Mouse (Mus musculus) hematopoietic stem cell, adult 5-6 weeks (primary cell): ENCODE results near the gene Dthd1. TPM values are rescaled to one million over a fixed set of nuclear protein-coding genes. Genes with fewer than 3 reads are reported as not detected.

Experiments used
- ATAC-seq, 2 experiments: fragments of 125-278 bp in 1 of 2; replicated peaks in 1 of 2; 2 replicates each; pipeline ENCODE4 v1.8.0; 2016 to 2017; ENCODE audit warnings: inconsistent platforms in 2 of 2, mild to moderate bottlenecking in 2 of 2, moderate number of reproducible peaks in 2 of 2, low read depth in 1 of 2, moderate TSS enrichment in 1 of 2; ENCODE audit not compliant: low FRiP score in 2 of 2, poor library complexity in 2 of 2, severe bottlenecking in 2 of 2, insufficient read depth in 1 of 2, low TSS enrichment in 1 of 2
- total RNA-seq: library from RNA; stranded (forward); fragments of 172-1452, 232-1000 nt; gene quantifications from 2 replicates; pipeline ENCODE4 v1.2.3, GENCODE M21; 2017

The Dthd1 gene
- total RNA-seq, 1 experiment from 2014 or later = not detected

DNA sequence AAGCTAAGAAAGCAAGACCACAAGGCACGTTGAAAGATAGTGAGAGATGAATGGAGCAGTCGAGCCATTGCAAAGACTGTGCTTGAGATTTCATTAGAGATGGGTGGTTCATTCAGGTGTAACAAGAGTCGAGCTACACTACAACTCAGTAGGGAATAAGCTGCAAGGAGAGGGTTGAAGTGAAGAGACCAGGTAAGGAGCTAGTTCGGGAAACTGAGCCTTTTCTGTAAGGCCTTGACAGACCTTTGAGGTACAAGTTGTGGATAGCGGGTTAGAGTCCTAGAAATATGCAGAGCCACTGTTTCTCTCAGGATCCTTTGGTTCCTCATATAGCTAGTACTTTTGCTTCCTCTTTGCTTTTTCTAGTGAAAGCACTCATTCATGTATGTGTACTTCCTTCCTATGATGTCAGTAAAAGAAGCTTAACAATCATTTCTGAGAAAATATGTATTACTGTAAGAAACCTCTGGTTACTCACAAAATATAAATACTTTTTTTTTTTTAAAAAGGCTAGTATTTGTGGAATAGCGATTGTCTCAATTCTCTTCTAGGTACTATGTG is 33.0 kb downstream of the Dthd1 start:
- ATAC-seq = peak; percentile 77 to 82

DNA sequence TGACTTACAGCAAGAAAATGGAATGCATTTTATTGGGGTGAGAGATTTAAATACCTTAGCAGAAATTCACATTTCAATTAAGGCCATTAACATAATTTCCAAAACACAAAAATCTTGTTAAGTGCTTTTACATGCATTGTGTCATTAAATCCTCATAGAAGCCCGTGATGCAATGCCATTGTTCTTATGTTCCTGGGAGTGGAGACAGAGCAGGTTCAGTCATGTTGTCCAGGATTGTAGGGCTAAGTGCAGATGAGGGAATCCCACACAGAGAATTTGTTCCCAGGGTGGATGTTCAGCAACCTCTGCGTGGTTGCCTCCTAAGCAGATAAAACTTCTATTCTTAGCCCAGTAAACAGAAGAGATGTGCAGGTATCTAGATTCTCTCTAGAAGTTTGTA is 37.7 kb downstream of the Dthd1 start:
- ATAC-seq = no peak

DNA sequence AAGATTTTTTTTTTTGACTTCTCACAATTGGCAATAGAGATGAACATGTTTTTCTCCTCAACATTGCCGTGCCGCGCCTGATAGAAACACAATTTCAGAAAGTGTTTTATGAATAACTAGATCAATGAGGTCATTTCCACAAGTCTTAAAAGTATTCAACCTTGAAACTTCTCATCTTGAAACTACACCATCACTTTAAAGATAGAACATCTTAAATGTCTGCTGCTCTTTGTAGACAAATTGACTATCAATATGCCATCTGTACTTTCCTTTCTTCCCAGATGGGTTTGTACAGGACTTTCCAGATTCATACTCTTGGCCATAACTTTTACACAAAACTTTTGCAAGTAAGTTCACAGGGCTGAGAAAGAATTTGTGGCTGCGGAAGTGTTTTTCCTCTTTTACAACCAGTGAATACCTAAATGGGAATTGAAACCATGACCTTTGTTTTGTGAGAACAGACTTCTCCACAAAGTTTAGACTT is 40.8 kb downstream of the Dthd1 start:
- no peak for ATAC-seq

DNA sequence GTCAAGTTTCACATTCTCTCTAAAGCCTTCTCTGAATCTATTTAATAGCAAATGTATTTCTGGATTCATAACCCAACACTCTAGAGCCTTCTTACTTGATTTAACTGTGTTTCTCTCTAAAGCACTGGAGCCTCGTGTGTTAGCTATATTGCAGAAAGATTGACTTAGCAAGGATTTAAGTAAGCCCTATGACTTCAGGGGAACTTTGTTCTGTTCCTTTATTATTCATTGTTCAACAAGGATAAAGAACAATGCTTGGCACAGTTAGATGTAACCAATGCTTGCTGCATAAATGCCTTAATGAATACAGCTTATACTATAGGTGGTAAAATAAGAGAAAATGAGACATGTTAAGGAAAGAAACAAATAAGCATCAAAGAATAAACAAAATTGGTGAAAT is 43.9 kb downstream of the Dthd1 start:
- ATAC-seq = no peak

DNA sequence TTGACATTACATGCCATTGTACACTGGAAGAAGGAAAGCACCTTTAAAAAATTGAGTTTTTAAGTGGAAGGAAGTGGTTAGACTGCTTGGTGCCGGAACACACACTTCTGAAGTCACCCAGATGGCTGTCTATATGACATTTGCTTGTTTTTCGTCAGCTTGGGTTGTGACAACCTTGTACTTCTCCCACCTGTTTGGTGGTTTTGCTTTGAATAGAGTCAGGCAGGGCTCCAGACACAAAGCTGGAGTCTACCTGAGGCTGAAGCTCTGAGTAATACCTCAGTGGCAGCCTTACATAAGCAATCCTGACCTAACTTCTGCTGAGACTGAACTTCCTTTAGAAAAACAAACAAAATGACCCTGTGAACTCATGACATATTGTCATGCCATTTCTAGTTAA is 44.7 kb downstream of the Dthd1 start:
- ATAC-seq = peak; percentile 81 to 93

DNA sequence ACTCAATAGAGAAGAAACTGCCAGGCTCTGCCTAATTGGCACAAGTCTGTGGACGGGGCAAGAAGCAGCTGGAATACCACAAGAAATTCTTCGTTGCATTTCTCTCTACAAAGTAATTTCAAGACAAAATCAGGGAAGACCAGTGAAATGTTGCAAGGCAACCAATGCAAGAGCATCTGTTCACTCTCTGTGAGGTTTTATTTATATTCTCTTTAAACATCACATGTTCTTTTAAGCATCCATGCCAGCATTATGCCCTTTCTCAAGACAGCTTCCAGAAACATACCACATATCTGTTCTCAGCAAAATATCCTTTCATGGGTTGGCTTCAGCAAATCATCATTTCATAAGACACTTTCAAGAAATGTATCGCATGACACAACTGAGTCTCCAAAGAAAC is 50.7 kb downstream of the Dthd1 start:
- ATAC-seq = no peak

DNA sequence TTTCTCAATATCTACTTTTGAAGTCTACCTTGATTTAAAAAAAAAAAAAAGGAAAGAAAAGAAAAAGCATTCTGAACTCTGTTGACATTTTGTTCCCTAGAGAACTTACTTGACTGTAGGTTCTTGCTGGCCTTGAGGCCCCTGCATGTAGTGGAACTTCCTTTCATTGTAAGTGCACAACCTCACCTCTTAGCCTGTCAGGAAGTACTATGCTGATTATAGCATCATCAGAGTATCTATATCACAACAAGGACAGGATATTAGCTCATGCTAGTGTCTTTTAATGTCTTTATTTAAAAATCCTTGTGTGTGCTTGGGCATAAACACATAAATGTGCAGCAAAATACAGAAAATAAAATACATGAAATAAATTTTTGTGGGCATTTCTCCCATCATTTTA is 53.4 kb downstream of the Dthd1 start:
- ATAC-seq = no peak

DNA sequence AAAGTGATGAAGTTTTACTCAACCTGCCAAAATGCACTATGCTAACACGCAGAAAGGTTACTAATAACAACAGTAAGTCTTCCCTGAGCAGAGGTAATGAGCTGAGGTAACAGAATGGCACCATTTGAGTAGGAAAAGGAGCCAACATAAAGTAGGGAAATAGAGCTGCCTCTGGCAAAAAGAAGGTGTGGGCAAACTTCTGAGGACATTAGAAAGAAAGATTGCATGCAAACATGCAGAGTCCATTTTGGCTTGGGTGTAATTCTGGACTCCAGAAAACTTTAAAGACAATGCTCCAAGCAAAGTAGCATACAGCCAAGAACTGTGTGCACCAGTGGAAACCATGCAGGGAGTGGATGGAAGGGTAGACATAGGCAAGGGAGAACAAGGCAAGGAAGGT is 65.9 kb downstream of the Dthd1 start:
- no peak for ATAC-seq

DNA sequence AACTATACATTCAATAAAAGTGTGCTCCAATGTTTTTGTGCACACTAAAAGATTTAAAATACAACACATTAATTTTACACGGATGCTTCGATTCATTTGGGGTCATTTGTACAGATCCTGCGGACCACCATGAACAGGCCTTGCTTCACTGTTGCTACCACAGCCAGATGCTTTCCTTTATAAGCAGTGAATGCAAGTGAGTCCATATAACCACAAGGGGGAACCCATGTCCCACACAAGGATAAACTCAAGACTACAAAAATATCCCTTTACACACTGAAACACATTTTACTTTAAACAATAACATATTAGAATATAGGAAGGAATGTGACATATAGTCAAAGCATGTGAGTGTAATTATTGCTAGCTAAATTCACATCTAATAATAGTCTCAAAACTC is 81.7 kb downstream of the Dthd1 start:
- ATAC-seq = peak; percentile 45 to 75; a peak in 3 of 4 replicates

DNA sequence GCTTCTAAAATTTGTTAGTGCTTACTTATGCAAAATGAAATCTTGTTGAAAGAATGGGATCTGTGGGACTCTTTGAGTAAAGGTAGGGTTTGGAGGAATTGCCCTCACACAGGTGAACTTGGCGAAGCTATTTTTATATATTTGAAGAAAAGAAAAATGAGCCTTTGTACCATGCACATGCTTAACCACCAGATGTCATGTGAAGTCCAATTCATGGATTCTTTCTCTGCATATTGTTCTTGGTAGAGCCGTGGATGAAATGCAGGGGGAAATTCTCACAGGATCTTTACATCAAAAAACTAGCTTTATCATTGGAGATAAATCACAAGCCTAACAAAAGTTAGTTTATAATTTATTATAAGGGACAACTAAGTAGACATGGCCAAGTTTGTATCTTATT is 93.3 kb downstream of the Dthd1 start:
- ATAC-seq = no peak

DNA sequence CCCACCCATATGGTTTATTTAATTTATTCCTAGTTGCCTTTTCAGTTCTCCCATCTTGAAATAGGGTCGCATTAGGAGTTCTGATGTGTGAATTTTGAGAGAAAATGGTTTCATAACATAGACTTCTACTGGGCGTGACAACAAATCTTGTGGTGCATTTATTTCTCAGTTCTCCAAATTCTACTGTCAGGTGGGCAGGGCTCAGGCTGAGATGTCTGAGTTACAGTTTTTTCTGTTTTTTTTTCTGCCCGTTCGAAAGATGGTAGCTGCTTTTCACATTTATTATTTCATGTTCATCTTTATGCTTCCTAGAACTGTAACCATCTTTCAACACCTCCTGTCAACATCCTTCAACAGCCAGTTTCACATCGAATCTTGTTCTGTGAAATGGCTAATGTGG is 95.5 kb downstream of the Dthd1 start:
- ATAC-seq = no peak

DNA sequence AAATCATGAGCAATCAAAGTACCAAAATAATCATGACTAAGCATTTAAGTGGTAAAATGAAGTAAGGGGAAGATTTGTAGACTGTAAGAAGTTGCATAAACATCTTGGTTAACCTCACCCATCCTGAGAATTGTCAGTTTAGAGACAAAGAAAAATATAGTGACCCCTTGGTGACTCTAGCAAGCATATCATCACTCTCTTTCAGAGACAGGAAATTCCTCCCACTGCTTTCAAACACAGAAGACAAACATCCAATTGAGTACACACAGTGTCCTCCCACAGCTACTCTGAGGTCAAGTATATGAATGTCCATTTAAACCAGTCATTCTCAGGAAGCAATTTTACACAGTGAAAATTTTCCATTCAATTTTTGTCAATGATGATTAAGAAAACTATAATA is 111.0 kb downstream of the Dthd1 start:
- no peak; a peak in 1 of 4 replicates for ATAC-seq

Other genes with a start within 250 kb of the Dthd1 start
- gene Arap2, start 47.7 kb upstream of the Dthd1 start, total RNA-seq = 34.0 and 36.3 TPM in 2 replicates